Mouse (Mus musculus) heart, embryonic 14.5 days (tissue): ENCODE measurements around the gene Aoah. TPM values are rescaled to one million over a fixed set of nuclear protein-coding genes. Genes with fewer than 3 reads are reported as not detected.

Experiments
- ATAC-seq: fragments of 200-750 bp; cut with Nextera tagmentation; 2 replicates; pipeline ENCODE4 v1.8.0; 2017; ENCODE audit warnings: low read depth, moderate TSS enrichment; ENCODE audit not compliant: insufficient number of reproducible peaks, insufficient read depth, low FRiP score
- H3K27ac ChIP-seq, 2 experiments: fragments of 200-500 bp in 1 of 2; fragments of 300-500 bp in 1 of 2; sonication (generic) in 1 of 2; replicated peaks in 1 of 2; 2 replicates each; pipeline ENCODE4 v1.5.1; 2012 to 2014; ENCODE audit warnings: low read depth in 2 of 2, low read length in 2 of 2, control low read depth in 1 of 2, mild to moderate bottlenecking in 1 of 2, mixed read lengths in 1 of 2; ENCODE audit not compliant: control insufficient read depth in 1 of 2, insufficient read depth in 1 of 2
- H3K27me3 ChIP-seq: fragments of 300-500 bp; sonication (generic); 2 replicates; pipeline ENCODE4 v1.6.1; 2014; ENCODE audit warnings: mild to moderate bottlenecking, low read length, control low read depth; ENCODE audit not compliant: control insufficient read depth, insufficient read depth
- H3K36me3 ChIP-seq: fragments of 300-500 bp; sonication (generic); 2 replicates; pipeline ENCODE4 v1.6.1; 2014; ENCODE audit warnings: mild to moderate bottlenecking, control low read depth, low read length, mixed read lengths; ENCODE audit not compliant: control insufficient read depth, insufficient read depth
- H3K4me1 ChIP-seq, 2 experiments: fragments of 200-500 bp in 1 of 2; fragments of 300-500 bp in 1 of 2; sonication (generic) in 1 of 2; 2 replicates each; pipeline ENCODE4 v1.6.1; 2012 to 2014; ENCODE audit warnings: low read length in 2 of 2, control low read depth in 1 of 2, mixed read lengths in 1 of 2; ENCODE audit not compliant: control insufficient read depth in 2 of 2, insufficient read depth in 2 of 2
- H3K4me2 ChIP-seq: fragments of 300-500 bp; sonication (generic); 2 replicates; pipeline ENCODE4 v1.6.1; 2014; ENCODE audit warnings: mild to moderate bottlenecking, low read length
- H3K4me3 ChIP-seq, 2 experiments: fragments of 200-500 bp in 1 of 2; fragments of 300-500 bp in 1 of 2; sonication (generic) in 1 of 2; 2 replicates each; pipeline ENCODE4 v1.5.1; 2012 to 2014; ENCODE audit warnings: low read length in 2 of 2, mild to moderate bottlenecking in 2 of 2, control low read depth in 1 of 2, low read depth in 1 of 2, moderate library complexity in 1 of 2; ENCODE audit not compliant: control insufficient read depth in 1 of 2, insufficient read depth in 1 of 2
- H3K9ac ChIP-seq: fragments of 300-500 bp; sonication (generic); 2 replicates; pipeline ENCODE4 v1.6.1; 2014; ENCODE audit warnings: mild to moderate bottlenecking, low read length
- H3K9me3 ChIP-seq: fragments of 300-500 bp; sonication (generic); 2 replicates; pipeline ENCODE4 v1.6.1; 2016; ENCODE audit warnings: low read length, control low read depth; ENCODE audit not compliant: control insufficient read depth
- WGBS: fragments of 180-500 bp; shearing (Covaris S2); extraction: QIAGEN DNeasy Blood & Tissue Kit; methylation state at CpG from one replicate; pipeline ENCODE4 v1.1.7; 2014; 5-methylcytosine and 5-hydroxymethylcytosine counted together
- polyA plus RNA-seq: library from polyadenylated mRNA; unstranded; fragments of >200 nt; fragmentation: Nextera tagmentation; extraction: Ambion mirVana; gene quantifications from 2 replicates; pipeline ENCODE4 v1.2.1, GENCODE M21; 2014

Gene Aoah
- polyA plus RNA-seq, 1 experiment from 2014 or later, result 0.72 TPM

DNA sequence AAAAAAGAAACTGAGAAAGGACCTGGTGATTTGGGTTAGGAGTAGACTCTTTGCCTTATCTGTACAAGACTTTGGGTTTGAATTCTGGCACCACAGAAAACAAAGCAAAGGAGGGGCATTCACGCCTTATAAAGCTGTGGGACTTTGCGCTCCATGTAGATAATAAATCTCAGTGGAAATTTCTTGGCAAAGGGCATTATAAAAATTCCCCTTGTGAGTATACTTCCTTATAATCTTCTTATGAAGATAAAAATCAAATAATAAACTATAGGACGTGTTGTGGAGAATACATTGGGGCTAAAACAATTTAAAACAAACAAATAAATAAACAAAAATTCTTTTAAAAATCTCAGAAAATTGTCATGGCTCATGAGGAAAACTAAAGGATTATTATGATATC is 280.9 kb downstream of the Aoah start, which contains the start of gene Olfr1370:
TSS of gene Olfr1370 (minus strand) at position 101 of the 400 bp plus-strand sequence.
- no peak within 1 kb of the TSS for H3K9ac ChIP-seq
- H3K36me3 ChIP-seq, result no peaks in the 10 kb centered on the region
- 66% methylated on average over 3 of the region's 3 CpGs for WGBS
- H3K9me3 ChIP-seq, result no peaks in the 10 kb centered on the region
- H3K4me1 ChIP-seq, result no peaks in the 10 kb centered on the region
- no peak within 1 kb of the TSS for H3K4me2 ChIP-seq
- no peaks in the 10 kb centered on the region for H3K27me3 ChIP-seq
- ATAC-seq, result no peak
- no peak within 1 kb of the TSS for H3K27ac ChIP-seq
- no peak within 1 kb of the TSS for H3K4me3 ChIP-seq

DNA sequence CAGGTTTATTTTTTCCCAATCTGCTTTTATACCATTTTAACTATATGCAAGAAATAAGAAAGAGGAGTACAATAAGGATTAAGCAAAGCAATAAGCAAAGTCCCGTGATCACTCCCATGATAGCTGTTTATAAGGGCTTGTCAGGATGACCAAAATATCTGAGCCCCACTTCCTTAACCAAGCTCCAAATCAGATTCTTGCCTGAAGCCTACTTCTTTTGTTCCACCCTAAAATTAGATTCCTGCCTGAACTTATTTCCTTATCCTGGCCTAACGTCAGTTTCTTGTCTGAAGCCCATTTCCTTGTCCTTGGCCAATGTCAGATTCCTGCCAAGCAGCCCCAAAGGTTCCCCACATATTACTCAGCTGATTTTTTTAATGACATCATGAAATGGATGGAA is 288.8 kb downstream of the Aoah start:
- no peaks in the 10 kb centered on the region for H3K27me3 ChIP-seq
- no peak overlapping the region for H3K9ac ChIP-seq
- no peaks in the 10 kb centered on the region for H3K36me3 ChIP-seq
- 60% methylated on average over 2 of the region's 2 CpGs for WGBS
- H3K4me1 ChIP-seq, result no peaks in the 10 kb centered on the region
- H3K27ac ChIP-seq, result no peak overlapping the region
- H3K4me3 ChIP-seq, result no peak overlapping the region
- H3K4me2 ChIP-seq, result no peak overlapping the region
- 0 out of 2 replicates have a peak, but pooled peaks cover 2% of the 10 kb centered on the region for H3K9me3 ChIP-seq
- ATAC-seq, result no peak
